Mouse (Mus musculus) layer of hippocampus, adult 9-11 months (tissue): Measurements from ENCODE around the gene Fam83c.
A peak's percentile ranks its signal among the peaks of the same experiment; 100 is the strongest.
"Not testable (repeated sequence)": the region's sequence is repeated elsewhere in the genome, so short reads cannot be mapped to it uniquely, and the experiment has no call there.

Experiments used
- DNase-seq: peaks from one replicate; pipeline ENCODE4 v3.0.0; 2022

The Fam83c gene

GRCm38 (mm10) chr2:155834732-155835131 lies at the start of gene Fam83c:
Gene Fam83c, minus strand, starts transcription at chr2:155834854.
- DNase-seq, result no peak

DNA sequence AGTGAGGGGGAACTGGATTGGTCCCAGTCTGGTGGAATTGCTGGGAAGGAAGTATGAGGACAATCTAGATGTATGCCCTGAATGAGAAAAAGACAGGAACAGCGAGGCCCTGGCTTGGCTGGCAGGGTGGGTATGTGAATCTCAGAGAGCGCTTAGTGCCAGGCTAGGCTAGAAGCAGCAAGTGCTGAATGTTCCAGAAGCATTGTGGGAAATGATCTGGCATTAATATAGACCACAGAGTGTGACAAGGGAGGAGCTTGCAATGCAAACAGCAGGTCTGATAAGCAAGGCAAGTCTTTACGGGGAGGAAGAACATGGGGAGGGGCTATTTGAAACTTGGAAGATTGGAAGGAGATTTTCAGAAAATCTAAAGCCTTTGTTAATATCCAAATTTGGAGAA lies 47.4 kb upstream of the Fam83c start:
- DNase-seq, result no peak

DNA sequence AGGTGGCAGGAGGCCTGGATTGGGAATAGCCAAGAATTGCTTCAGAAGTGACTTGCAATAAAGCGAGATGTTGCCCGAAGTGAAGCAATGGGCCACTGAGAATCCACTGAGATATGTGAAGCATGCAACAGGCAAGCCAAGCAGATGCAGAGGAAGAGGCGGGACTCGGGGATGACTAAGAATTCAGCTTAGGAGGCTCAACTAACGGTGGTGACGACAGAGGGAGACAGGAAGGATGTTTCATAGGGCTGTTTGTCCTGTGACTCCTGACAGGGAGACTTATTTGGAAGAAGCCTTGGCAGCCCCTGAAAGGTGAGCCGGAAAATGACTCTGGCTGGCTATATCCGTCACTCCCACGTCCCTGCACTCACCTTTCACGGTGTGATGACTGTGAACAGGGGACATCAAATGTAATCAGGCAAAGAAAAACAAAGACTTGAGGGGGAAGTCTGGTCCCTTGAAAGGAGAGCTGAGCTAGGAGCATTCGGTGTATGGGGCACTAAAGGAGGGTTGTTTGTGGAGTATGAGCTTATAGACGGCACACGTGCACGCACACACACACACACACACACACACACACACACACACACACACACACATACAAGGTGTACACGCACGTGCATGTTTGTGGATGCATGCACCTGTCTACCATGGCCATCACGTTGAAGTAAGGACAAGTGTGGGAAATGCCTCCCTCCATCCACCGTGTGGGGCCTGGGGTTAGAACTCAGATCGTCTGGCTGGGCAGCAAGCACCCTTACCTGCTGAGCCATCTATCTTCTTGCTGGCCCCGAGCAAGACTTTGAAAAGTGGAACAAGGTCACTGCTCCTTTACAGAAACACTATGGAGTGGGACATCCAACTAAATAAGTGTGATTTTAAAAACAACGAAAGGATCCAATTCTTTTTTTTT lies 44.6 kb upstream of the Fam83c start:
- DNase-seq, result no peak

DNA sequence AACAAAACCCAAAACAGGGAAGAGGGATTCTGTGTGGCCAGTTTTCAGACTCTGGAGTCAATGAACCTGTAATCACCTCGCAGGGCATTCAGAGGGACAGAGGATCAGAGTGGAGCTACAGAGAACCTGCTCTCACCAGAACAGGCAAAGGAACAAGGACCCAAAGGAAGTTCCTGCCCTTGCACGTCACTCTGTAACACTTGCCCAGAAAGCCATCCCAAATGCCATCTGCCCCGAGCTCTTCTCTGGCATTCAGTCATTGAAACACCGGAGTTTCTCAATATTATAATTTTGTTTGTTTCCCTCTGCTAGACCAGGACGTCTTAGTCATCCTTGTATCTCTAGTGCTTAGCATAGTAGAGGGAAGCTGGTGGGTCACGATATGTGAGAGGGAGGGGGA lies 39.0 kb upstream of the Fam83c start:
- DNase-seq, result no peak

GRCm38 (mm10) chr2:155872930-155873507 lies 38.4 kb upstream of the Fam83c start:
- no peak for DNase-seq

- DNase-seq, result peak; percentile 10
Measured at GRCm38 (mm10) chr2:155872486-155872885, 37.8 kb upstream of the Fam83c start.

DNA sequence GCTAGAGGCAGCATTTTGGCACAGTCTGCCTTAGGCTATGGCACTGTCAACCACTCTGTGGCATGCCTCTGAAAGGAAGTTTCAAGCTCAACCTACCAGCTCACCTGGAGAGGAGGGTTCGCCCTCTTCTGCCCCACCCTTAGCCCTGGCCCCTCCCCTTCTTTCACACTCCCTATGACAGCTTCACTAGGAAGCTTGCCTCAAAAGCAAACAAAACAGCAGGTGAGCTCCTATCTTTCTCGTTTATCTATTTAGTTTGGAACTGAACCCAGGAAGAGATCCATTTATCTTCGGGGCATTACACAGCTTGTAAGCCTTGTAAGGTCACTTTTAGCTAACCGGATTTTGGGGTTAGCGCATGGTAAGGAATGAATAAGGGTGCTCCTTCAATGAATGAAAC lies 35.1 kb upstream of the Fam83c start:
- DNase-seq, result no peak

GRCm38 (mm10) chr2:155868320-155868719 lies 33.7 kb upstream of the Fam83c start:
- no peak for DNase-seq

GRCm38 (mm10) chr2:155863301-155863867 lies 28.7 kb upstream of the Fam83c start:
- no peak for DNase-seq

GRCm38 (mm10) chr2:155862573-155863300 lies 28.1 kb upstream of the Fam83c start:
- peak; percentile 16 for DNase-seq

DNA sequence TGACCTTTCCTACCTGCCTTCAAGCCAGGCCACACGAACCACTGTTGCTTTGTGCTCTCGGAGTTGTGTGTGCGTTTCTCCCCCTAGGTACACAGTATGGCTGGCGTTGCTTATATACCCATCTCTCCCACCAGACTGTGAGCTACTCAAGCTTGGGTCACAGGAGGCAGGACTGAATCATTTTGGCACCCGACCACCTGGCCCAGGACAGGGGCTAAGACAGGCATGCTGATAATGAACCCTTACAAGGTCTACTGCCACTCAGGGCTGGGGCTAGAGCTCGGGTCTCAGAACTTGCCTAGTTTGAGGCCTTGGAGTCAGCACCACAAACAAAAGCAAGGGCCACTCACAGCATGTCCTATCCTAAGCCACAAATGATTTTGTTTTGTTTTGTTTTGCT lies 26.9 kb upstream of the Fam83c start:
- no peak for DNase-seq

DNA sequence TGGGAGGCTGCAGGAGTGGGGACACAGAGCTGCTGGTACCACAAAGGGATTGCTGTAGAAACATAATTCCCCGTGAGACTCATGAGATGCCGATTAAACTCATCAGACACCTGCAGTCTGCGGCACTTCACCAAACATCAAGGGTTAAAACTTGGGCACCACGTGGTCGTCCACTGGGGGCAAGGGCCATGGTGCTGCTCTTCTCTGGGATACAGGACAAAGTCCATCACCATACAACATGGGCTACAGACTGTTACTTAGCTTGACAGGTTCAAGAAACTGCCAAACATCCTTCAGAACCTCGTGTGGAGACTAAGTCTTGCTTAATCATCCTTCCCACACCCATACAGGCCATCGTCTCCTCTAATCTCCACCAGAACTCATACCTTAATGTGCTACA lies 25.4 kb upstream of the Fam83c start:
- DNase-seq, result no peak

DNA sequence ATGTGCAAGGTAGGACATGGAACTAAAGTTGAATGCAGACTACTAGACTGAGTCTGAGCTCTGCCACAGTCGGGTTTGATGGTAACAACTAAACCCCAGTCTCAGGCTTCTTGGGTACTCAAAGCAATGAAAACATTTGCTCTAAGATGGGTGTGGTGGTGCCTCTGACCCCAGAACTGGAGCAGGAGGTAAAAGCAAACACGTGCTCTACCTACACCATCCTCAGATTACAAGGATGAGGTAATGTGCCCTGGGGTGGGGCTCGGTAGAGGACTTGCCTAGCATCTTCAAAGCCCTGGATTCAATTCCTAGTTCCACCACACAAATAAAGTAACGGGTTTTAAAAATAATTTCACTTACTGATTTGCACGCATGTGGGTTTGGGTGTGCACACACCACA lies 17.9 kb upstream of the Fam83c start:
- DNase-seq, result no peak

- DNase-seq, result no peak
Measured at GRCm38 (mm10) chr2:155850120-155850519, 15.5 kb upstream of the Fam83c start.

GRCm38 (mm10) chr2:155849464-155849863 lies 14.8 kb upstream of the Fam83c start:
- DNase-seq, result no peak

- DNase-seq, result peak; percentile 60
Measured at GRCm38 (mm10) chr2:155848291-155848690, 13.6 kb upstream of the Fam83c start.

DNA sequence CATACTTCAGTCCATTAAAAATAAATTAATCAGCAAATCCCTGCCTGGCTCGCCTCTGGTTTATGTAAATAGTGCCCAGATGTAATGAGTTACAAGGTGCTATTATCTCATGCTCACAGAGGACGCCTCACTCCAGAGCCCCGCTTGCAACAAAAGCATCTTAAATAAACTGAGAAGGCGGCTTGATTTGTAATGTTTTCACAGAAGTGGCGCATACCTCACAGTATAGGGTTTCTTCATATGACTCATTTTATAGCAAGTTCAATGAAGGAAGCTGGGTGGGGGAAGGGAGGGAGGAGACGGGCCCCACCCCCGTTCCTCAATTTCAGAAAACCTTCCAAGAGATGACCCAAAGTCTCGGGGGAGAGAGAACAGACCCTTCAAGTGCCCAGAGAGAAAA lies 12.3 kb upstream of the Fam83c start:
- no peak for DNase-seq

DNA sequence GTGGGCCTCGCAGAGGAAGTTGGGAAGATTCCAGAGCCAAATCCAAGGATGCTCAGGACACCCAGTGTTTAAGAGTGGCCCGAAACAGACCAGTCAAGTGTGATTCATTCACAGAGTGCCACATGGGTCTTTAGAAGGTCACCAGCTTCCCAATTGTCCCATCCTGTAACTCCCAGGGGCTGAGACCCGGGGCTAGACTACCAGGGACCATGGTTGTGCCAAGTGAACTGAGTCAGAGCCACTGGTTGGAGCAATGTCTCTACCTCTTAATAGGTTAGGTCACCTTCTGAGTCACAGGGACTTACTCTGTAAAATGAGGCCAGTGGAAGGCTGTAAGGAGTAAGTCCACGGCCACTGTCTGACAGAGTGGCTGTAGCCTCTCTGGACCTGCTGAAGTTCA lies 4.3 kb upstream of the Fam83c start:
- no peak for DNase-seq

DNA sequence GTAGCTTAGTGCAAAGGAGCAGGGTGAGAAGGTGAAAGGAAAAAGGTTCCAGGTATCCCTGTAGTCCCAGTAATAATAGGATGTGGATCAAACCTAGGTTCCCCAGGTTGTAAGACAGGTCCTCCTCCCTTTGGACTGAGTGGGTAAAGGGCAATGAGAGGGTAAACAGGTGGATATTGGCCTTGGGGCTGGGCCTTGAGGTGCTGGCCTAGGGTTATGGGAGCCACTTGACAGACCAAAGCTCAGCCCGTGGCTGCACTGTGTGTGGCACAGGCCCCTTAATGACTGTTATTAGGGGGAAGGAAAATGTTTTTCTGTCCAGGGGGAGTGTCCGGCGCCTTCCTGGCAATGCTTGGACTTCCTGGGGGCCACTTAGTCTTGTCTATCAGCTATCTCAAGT lies 3.3 kb upstream of the Fam83c start:
- DNase-seq, result no peak

DNA sequence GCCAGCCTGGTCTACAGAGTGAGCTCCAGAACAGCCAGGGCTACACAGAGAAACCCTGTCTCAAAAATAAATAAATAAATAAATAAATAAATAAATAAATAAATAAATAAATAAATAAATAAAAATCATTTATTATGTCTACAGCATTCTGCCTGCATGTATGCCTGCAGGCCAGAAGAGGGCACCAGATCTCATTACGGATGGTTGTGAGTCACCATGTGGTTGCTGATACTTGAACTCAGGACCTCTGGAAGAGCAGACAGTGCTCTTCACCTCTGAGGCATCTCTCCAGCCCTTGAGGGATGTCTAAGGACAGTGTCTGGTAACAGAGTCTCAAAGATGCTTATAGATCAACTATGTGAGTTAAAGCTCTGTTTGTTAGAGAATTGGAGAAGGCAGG lies 2.6 kb downstream of the Fam83c start:
- not testable (repeated sequence) for DNase-seq

DNA sequence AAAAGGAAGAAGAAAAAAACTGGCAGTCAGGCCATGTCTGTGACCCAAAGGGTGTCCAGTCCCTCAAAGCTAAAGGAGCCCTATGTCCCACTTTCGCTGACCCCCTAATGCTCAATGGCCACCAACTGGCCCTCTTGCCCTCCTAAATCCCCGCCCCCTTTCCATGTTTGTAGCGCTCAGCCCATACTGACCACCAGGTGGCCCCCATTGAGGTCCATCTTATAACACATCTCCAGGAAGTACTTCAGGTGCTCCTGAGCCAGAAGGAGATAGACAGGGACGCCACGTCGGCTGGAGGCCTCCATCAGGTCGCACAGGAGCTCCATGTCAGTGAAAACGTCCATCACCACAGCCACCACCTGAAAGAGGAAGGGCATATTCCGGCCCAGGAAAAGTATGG lies 3.4 kb downstream of the Fam83c start:
- no peak for DNase-seq

DNA sequence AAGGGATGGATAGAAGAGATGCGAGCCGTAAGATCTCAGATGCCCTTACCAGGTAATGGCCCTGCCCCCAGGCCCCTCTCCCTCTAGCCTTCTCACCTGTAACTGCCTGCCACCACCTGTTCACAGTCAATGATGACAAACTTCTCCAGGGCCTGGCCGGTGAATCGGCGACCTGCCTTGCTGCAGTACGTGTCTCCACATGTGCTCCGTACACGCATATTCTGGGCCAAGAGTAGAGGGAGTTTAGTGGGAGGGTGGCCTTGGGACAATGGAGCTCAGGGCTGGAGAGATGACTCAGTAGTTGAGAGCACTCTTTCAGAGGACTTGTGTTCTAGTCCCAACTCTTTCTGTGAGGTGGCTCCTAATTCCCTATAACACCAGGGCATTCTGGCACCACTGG lies 3.8 kb downstream of the Fam83c start:
- DNase-seq, result no peak

DNA sequence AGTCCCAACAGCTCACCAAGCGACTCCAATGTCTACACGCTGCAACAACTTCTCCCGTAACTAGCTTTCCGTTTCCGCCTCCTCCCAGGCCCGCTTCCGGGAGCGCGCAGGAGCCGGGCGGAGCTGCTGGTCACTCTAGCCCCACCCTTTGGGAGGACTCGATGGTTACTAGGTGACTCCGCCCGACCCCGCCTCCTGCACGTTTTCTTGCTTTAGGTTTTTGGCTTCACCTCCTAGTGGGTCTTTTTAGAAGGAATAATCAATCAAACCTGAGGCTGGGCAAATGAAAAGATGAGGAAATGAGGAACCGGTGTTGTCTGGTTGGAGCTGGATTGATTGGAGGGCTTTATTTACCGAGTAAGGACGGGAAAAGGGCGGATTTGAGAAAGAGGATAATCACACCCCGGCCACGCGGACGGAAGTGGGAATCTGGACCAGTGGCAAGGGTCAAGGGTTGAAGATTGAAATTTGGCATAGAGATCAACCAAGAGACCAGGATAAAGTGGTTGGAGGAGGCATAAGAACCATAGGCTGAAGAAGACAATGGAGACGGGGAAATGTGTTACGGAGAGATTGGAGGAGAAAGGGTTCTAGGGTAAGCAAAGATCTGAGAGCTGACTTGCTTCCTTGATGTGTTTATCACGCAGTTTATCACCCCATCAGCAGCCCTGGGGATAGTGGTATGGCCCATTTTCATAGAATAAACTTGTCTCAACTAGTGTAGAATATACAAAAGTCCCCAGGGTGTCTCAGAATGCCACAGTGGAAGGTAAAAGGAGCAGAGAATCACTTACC lies 7.8 kb downstream of the Fam83c start, which contains the start of gene Eif6:
Eif6 (minus strand) TSS at position 296 of the 795 bp plus-strand sequence.
- DNase-seq, result peak; percentile 87
